Mouse (Mus musculus) kidney, postnatal 4 days (tissue): ENCODE measurements around the gene Tctn3.
"Not testable (repeated sequence)": the region's sequence is repeated elsewhere in the genome, so short reads cannot be mapped to it uniquely, and the experiment has no call there.

Source experiments
- DNase-seq, 2 experiments: peaks; one replicate each; pipeline ENCODE4 v3.0.0; 2021; ENCODE audit warnings: mixed read lengths in 2 of 2

Tctn3 gene

GRCm38 (mm10) chr19:40621616-40622015 lies 9.6 kb upstream of the Tctn3 start:
- DNase-seq: not testable (repeated sequence)

GRCm38 (mm10) chr19:40616021-40616420 lies 4.0 kb upstream of the Tctn3 start:
- no peak for DNase-seq

GRCm38 (mm10) chr19:40614811-40615210 lies 2.8 kb upstream of the Tctn3 start:
- DNase-seq: no peak

GRCm38 (mm10) chr19:40607676-40608075 lies 4.4 kb downstream of the Tctn3 start:
- DNase-seq: no peak

GRCm38 (mm10) chr19:40605189-40605588 lies 6.8 kb downstream of the Tctn3 start:
- DNase-seq: no peak

- no peak for DNase-seq
Observed at GRCm38 (mm10) chr19:40601870-40602269, 10.2 kb downstream of the Tctn3 start.

GRCm38 (mm10) chr19:40600846-40601245 lies 11.2 kb downstream of the Tctn3 start:
- not testable (repeated sequence) for DNase-seq

GRCm38 (mm10) chr19:40595831-40596230 lies 16.2 kb downstream of the Tctn3 start:
- no peak for DNase-seq

GRCm38 (mm10) chr19:40595231-40595630 lies 16.8 kb downstream of the Tctn3 start:
- no peak for DNase-seq

- no peak for DNase-seq
Observed at GRCm38 (mm10) chr19:40589530-40589880, 22.5 kb downstream of the Tctn3 start.

GRCm38 (mm10) chr19:40588847-40589529 lies 23.0 kb downstream of the Tctn3 start:
- DNase-seq: peak; percentile 96

- peak; percentile 94 to 95 for DNase-seq
Observed at GRCm38 (mm10) chr19:40588293-40588654, 23.8 kb downstream of the Tctn3 start, which contains the start of gene Aldh18a1. Gene Aldh18a1 (minus strand): TSS chr19:40588463.

- no peak for DNase-seq
Observed at GRCm38 (mm10) chr19:40587491-40588292, 24.3 kb downstream of the Tctn3 start.

GRCm38 (mm10) chr19:40586908-40587307 lies 25.1 kb downstream of the Tctn3 start:
- no peak for DNase-seq

GRCm38 (mm10) chr19:40581662-40582061 lies 30.4 kb downstream of the Tctn3 start:
- DNase-seq: no peak

GRCm38 (mm10) chr19:40580902-40581301 lies 31.1 kb downstream of the Tctn3 start:
- DNase-seq: no peak

GRCm38 (mm10) chr19:40575438-40575837 lies 36.6 kb downstream of the Tctn3 start:
- DNase-seq: no peak

- peak; percentile 46 to 57 for DNase-seq
Observed at GRCm38 (mm10) chr19:40570726-40571125, 41.3 kb downstream of the Tctn3 start.

GRCm38 (mm10) chr19:40567616-40568015 lies 44.4 kb downstream of the Tctn3 start:
- no peak for DNase-seq

- no peak for DNase-seq
Observed at GRCm38 (mm10) chr19:40563880-40564645, 48.0 kb downstream of the Tctn3 start.

GRCm38 (mm10) chr19:40561521-40561920 lies 50.5 kb downstream of the Tctn3 start:
- DNase-seq: not testable (repeated sequence)

GRCm38 (mm10) chr19:40556029-40556428 lies 56.0 kb downstream of the Tctn3 start:
- DNase-seq: no peak

GRCm38 (mm10) chr19:40555136-40555535 lies 56.9 kb downstream of the Tctn3 start:
- DNase-seq: no peak
